Mouse (Mus musculus): ENCODE data around the gene Epb41l1. TPM values are rescaled to one million over a fixed set of nuclear protein-coding genes. Genes with fewer than 3 reads are reported as not detected.
A peak's percentile ranks its signal among the peaks of the same experiment; 100 is the strongest.

The Epb41l1 gene
- polyA plus RNA-seq, 1 experiment from 2014 or later, result 1.5 TPM

DNA sequence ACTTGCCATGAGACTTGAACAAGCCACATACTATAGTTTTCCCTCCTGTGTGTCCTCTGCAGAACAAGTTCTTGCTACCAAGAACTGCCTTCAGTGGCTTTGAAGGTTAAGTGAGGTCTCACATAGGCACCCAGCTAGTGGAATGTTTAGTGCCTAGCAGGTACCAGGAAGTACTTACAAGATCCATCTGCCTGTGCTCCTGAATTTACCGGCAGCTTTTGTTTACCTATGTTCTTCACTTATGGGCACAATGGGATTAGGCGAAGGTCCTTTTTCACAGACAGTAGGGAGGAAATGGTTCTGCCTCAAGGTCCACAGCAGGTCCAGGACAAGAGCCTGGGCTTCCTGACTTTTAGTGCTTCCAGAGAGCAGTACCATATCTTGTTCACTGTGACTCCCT, 112.5 kb downstream of the Epb41l1 start:
- no peaks in the 10 kb centered on the region for H3K4me1 ChIP-seq (replicated peaks; ENCODE audit: control insufficient read depth, insufficient read depth, low read length)
- DNase-seq (ENCODE audit: low spot score), result no peak
- H3K36me3 ChIP-seq (ENCODE audit: control insufficient read depth, insufficient read depth, low read length), result no peaks in the 10 kb centered on the region
- H3K9me3 ChIP-seq (ENCODE audit: control insufficient read depth, low read length), result no peaks in the 10 kb centered on the region
- H3K27ac ChIP-seq (ENCODE audit: low read depth, low read length), result no peak overlapping the region
- no peak overlapping the region for H3K4me3 ChIP-seq (ENCODE audit: low read depth, low read length)
- no peak for ATAC-seq (replicated peaks; ENCODE audit: low FRiP score)
- 71% methylated on average over 2 of the region's 2 CpGs for WGBS
- H3K4me2 ChIP-seq, result no peak overlapping the region
- H3K27me3 ChIP-seq (replicated peaks; ENCODE audit: control insufficient read depth, insufficient read depth, low read length), result no peaks in the 10 kb centered on the region
- H3K9ac ChIP-seq (ENCODE audit: low read depth, low read length), result no peak overlapping the region

DNA sequence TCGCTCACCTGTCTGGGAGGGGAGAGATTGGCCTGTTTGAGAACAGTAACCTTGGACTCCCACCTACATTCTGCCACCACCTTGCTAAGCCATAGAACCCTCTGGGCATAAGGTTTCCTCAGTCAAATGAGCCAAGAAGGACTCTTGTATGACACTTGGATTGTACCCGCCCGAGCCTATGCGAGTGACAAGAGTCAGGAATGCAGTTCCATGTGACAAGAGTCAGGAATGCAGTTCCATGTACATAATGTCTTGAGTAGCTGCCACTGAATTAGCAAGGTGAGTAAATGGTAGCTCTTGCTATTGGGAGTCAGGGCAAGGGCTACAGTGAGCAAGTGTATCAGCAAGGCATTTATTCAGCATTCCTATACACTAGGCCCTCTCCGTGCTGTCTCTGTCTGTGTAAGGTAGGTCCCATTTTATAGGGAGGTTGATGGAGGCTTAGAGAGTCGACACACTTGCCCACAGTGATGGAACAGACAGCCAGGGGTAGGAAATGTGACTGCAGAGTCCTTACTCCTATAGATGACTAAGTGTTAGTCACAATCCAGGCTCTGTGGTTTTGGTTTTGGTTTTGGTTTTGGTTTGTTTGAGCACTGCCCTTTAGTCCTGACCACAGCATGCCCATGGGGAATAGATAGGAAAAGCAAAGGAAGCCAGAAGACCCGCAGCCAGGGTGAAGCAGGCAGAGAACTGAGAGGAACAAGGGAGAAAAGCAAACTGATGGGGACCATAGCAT, 118.3 kb downstream of the Epb41l1 start:
- Histone ChIP-seq H3K9me3 (ENCODE audit: control insufficient read depth, low read length) (no peaks in the 10 kb centered on the region), H3K27me3 (replicated peaks; ENCODE audit: control insufficient read depth, insufficient read depth, low read length) (no peaks in the 10 kb centered on the region; the same call in 1 of the 2 replicates), H3K4me2 (no peak overlapping the region), H3K27ac (ENCODE audit: low read depth, low read length) (no peak overlapping the region), H3K4me1 (replicated peaks; ENCODE audit: control insufficient read depth, insufficient read depth, low read length) (no peaks in the 10 kb centered on the region), H3K9ac (ENCODE audit: low read depth, low read length) (no peak overlapping the region), H3K36me3 (ENCODE audit: control insufficient read depth, insufficient read depth, low read length) (no peaks in the 10 kb centered on the region), H3K4me3 (ENCODE audit: low read depth, low read length) (no peak overlapping the region)
- ATAC-seq (replicated peaks; ENCODE audit: low FRiP score), result no peak
- WGBS, result 77% methylated on average over 7 of the region's 7 CpGs
- DNase-seq (ENCODE audit: low spot score), result no peak

DNA sequence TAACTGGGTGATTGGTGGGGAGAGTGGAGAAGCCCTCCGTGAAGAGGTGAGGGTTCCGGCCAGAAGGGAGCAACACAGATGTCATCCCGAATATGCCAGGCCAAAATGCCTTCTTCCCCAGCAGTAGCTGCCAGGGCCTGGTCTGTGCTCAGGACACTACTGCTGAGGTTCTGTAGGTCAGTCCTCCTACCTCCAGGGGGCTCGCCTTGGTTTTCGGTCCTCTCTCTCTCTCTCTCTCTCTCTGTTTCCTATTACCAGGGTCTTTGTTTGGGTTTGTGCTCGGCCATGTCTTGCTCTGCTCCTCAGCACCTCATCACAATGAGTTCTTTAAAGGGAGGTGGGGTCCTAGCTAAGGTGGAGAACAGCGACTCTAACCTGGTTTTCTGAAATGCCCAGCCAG, 120.3 kb downstream of the Epb41l1 start:
- H3K27ac ChIP-seq (ENCODE audit: low read depth, low read length), result no peak overlapping the region
- H3K4me2 ChIP-seq, result no peak overlapping the region
- DNase-seq (ENCODE audit: low spot score), result no peak
- no peak overlapping the region for H3K9ac ChIP-seq (ENCODE audit: low read depth, low read length)
- no peaks in the 10 kb centered on the region for H3K9me3 ChIP-seq (ENCODE audit: control insufficient read depth, low read length)
- H3K4me1 ChIP-seq (replicated peaks; ENCODE audit: control insufficient read depth, insufficient read depth, low read length), result no peaks in the 10 kb centered on the region
- no peak for ATAC-seq (replicated peaks; ENCODE audit: low FRiP score)
- H3K27me3 ChIP-seq (replicated peaks; ENCODE audit: control insufficient read depth, insufficient read depth, low read length), result no peaks in the 10 kb centered on the region; the same call in 1 of the 2 replicates
- 80% methylated on average over 7 of the region's 7 CpGs for whole genome bisulfite sequencing
- H3K4me3 ChIP-seq (ENCODE audit: low read depth, low read length), result no peak overlapping the region
- no peaks in the 10 kb centered on the region for H3K36me3 ChIP-seq (ENCODE audit: control insufficient read depth, insufficient read depth, low read length)

DNA sequence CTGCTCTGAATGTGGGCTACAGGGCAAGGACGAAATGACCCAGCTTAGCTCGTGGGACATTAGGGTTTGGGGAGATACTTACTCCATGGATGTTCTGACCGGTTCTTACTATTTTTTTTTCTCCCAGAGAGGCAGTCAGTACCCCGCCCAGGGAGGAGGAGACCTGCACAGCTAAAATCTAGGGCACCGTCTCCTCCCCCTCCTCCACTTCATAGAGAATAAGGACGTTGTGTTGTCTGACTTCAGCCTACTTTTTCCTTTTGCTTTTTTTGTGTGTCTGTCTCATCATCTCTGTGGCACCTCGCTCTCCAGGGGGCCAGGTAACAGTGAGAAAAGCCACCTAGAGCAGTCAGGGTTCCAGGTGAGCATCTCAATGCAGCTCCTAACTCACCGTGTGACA, 121.7 kb downstream of the Epb41l1 start:
- no peak overlapping the region for H3K27ac ChIP-seq (ENCODE audit: low read depth, low read length)
- no peaks in the 10 kb centered on the region for H3K4me1 ChIP-seq (replicated peaks; ENCODE audit: control insufficient read depth, insufficient read depth, low read length)
- no peaks in the 10 kb centered on the region for H3K36me3 ChIP-seq (ENCODE audit: control insufficient read depth, insufficient read depth, low read length)
- ATAC-seq (replicated peaks; ENCODE audit: low FRiP score) (no peak), DNase-seq (ENCODE audit: low spot score) (no peak)
- 71% methylated on average over 8 of the region's 8 CpGs for WGBS
- no peak overlapping the region for H3K9ac ChIP-seq (ENCODE audit: low read depth, low read length)
- no peaks in the 10 kb centered on the region; the same call in 1 of the 2 replicates for H3K27me3 ChIP-seq (replicated peaks; ENCODE audit: control insufficient read depth, insufficient read depth, low read length)
- no peak overlapping the region for H3K4me3 ChIP-seq (ENCODE audit: low read depth, low read length)
- H3K4me2 ChIP-seq, result no peak overlapping the region
- no peaks in the 10 kb centered on the region for H3K9me3 ChIP-seq (ENCODE audit: control insufficient read depth, low read length)

DNA sequence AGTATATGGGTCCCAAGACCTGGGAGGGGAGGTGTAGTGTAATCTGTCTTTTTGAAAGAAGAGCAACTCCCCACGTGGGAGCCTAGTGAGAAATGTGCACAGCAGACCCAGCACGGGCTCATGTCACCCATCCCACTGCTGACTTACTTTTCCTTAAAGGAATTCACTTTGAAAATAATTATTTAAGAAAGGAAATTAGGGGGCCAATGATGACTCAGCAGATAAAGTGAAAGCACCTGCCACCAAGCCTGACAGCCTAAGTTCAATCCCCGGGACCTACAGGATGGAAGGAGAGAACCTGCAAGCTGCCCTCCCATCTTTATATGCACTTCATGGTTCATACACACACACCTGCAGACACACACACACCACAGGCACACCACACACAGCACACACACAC, 123.1 kb downstream of the Epb41l1 start:
- Histone ChIP-seq H3K36me3 (ENCODE audit: control insufficient read depth, insufficient read depth, low read length) (no peaks in the 10 kb centered on the region), H3K27ac (ENCODE audit: low read depth, low read length) (no peak overlapping the region), H3K4me1 (replicated peaks; ENCODE audit: control insufficient read depth, insufficient read depth, low read length) (no peaks in the 10 kb centered on the region), H3K9me3 (ENCODE audit: control insufficient read depth, low read length) (no peaks in the 10 kb centered on the region), H3K4me3 (ENCODE audit: low read depth, low read length) (no peak overlapping the region), H3K9ac (ENCODE audit: low read depth, low read length) (no peak overlapping the region), H3K4me2 (no peak overlapping the region), H3K27me3 (replicated peaks; ENCODE audit: control insufficient read depth, insufficient read depth, low read length) (no peaks in the 10 kb centered on the region; the same call in 1 of the 2 replicates)
- 67% methylated on average over 3 of the region's 3 CpGs for WGBS
- no peak for ATAC-seq (replicated peaks; ENCODE audit: low FRiP score)
- no peak for DNase-seq (ENCODE audit: low spot score)

DNA sequence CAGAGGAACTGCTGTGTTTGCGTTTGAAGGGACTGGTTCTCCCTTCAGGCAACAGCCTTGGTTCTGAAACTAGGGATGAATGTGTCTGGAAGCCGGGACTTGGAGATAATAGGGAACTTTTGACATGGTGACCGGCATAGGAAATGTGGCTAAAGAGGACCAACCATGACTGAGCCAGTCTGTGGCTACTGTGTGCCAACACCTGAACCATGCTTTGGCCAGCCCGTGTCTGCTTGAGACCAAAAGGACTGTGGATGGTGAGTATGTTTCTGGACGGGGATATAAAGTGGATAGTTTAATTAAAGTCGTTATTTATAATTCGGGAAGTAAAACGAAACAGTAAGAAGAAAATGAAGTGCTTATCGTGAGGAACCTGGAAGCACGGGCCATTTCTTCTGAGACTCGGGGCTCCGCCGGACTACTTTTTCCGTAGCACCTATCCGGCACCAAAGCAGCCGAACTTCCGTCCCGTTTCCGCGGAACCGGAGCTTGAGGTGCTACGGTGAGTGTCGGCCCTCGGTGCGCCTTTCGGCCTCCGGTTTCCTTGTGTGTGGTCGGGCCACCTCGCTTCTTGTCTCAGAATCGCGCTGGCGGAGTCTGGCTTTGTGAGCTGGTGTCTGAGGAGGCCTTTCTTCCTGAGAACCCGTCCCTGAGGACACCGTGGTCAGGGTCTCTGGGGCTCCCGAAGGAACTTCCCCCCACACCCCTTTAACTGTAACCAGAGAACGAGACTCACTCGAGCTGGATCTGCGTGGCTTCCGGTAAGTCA, 126.6 kb downstream of the Epb41l1 start, which contains the start of gene Aar2:
Gene Aar2, plus strand, starts transcription at position 462 of the 769 bp plus-strand sequence.
- peak within 1 kb of the TSS; percentile 78 for H3K9ac ChIP-seq (ENCODE audit: low read depth, low read length)
- ATAC-seq (replicated peaks; ENCODE audit: low FRiP score) (peak; percentile 58; the same call in 1 of the 2 replicates), DNase-seq (ENCODE audit: low spot score) (peak; percentile 83)
- H3K9me3 ChIP-seq (ENCODE audit: control insufficient read depth, low read length), result no peaks in the 10 kb centered on the region
- H3K4me2 ChIP-seq, result peak within 1 kb of the TSS; percentile 77
- peaks cover 7% of the 10 kb centered on the region for H3K36me3 ChIP-seq (ENCODE audit: control insufficient read depth, insufficient read depth, low read length)
- H3K4me1 ChIP-seq (replicated peaks; ENCODE audit: control insufficient read depth, insufficient read depth, low read length), result no peaks in the 10 kb centered on the region
- H3K27me3 ChIP-seq (replicated peaks; ENCODE audit: control insufficient read depth, insufficient read depth, low read length), result no peaks in the 10 kb centered on the region
- 5% methylated on average over 39 of the region's 39 CpGs for WGBS
- peak within 1 kb of the TSS; percentile 62 for H3K4me3 ChIP-seq (ENCODE audit: low read depth, low read length)
- H3K27ac ChIP-seq (ENCODE audit: low read depth, low read length), result 0 out of 2 replicates have a peak within 1 kb of the TSS, but pooled peaks have one; percentile 1

DNA sequence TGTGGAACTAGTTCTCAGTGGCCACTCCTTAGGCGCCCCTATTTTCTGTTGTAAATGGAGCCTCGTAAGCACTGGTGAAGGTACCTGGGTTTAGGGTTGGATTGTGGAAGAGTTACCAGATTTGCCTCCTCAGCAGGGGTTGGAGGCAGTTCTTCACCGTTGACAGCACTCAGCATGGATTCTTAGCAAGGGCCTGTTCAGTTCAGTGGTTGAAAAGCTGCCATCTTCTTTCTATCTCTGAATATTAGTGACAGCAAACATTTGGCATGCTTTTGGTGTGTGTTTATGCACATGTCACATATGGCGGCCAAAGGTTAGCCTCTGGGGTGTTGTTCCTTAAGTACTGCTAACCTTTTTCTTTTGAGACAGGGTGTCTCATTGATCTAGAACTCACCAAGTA, 131.7 kb downstream of the Epb41l1 start:
- ATAC-seq (replicated peaks; ENCODE audit: low FRiP score) (no peak), DNase-seq (ENCODE audit: low spot score) (no peak)
- Histone ChIP-seq H3K9ac (ENCODE audit: low read depth, low read length) (no peak overlapping the region), H3K4me3 (ENCODE audit: low read depth, low read length) (no peak overlapping the region), H3K27me3 (replicated peaks; ENCODE audit: control insufficient read depth, insufficient read depth, low read length) (no peaks in the 10 kb centered on the region), H3K27ac (ENCODE audit: low read depth, low read length) (no peak overlapping the region), H3K4me2 (no peak overlapping the region), H3K4me1 (replicated peaks; ENCODE audit: control insufficient read depth, insufficient read depth, low read length) (no peaks in the 10 kb centered on the region), H3K9me3 (ENCODE audit: control insufficient read depth, low read length) (no peaks in the 10 kb centered on the region), H3K36me3 (ENCODE audit: control insufficient read depth, insufficient read depth, low read length) (peaks cover 12% of the 10 kb centered on the region)
- WGBS, result 89% methylated on average over 4 of the region's 4 CpGs

DNA sequence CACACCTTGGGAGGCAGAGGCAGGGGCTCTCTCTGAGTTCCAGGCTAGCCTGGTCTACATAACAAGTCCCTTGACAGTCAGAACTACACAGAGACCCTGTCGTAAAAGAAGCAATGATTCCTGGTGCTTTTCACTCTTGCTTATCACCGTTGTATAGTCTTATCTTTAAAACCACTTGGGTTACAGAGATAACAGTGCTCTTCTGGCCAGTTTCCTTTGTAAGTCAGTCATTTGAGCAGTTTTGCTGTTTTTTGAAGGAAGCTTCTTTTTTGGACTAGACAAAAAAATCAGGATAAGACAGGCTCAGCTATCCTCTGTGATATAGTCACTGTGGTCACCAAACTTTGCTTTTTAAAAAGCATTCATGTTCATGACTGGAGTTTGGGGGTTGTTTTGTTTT, 141.1 kb downstream of the Epb41l1 start:
- H3K9me3 ChIP-seq (ENCODE audit: control insufficient read depth, low read length), result no peaks in the 10 kb centered on the region
- no peaks in the 10 kb centered on the region for H3K27me3 ChIP-seq (replicated peaks; ENCODE audit: control insufficient read depth, insufficient read depth, low read length)
- ATAC-seq (replicated peaks; ENCODE audit: low FRiP score) (no peak), DNase-seq (ENCODE audit: low spot score) (no peak)
- peaks cover 7% of the 10 kb centered on the region; the same call in 1 of the 2 replicates for H3K36me3 ChIP-seq (ENCODE audit: control insufficient read depth, insufficient read depth, low read length)
- H3K4me1 ChIP-seq (replicated peaks; ENCODE audit: control insufficient read depth, insufficient read depth, low read length), result no peaks in the 10 kb centered on the region
- H3K27ac ChIP-seq (ENCODE audit: low read depth, low read length), result no peak overlapping the region
- 10% methylated on average over 2 of the region's 2 CpGs for whole genome bisulfite sequencing
- no peak overlapping the region for H3K9ac ChIP-seq (ENCODE audit: low read depth, low read length)
- H3K4me3 ChIP-seq (ENCODE audit: low read depth, low read length), result no peak overlapping the region
- H3K4me2 ChIP-seq, result no peak overlapping the region
